Mouse (Mus musculus): ENCODE results near the gene Slc1a3.

DNA sequence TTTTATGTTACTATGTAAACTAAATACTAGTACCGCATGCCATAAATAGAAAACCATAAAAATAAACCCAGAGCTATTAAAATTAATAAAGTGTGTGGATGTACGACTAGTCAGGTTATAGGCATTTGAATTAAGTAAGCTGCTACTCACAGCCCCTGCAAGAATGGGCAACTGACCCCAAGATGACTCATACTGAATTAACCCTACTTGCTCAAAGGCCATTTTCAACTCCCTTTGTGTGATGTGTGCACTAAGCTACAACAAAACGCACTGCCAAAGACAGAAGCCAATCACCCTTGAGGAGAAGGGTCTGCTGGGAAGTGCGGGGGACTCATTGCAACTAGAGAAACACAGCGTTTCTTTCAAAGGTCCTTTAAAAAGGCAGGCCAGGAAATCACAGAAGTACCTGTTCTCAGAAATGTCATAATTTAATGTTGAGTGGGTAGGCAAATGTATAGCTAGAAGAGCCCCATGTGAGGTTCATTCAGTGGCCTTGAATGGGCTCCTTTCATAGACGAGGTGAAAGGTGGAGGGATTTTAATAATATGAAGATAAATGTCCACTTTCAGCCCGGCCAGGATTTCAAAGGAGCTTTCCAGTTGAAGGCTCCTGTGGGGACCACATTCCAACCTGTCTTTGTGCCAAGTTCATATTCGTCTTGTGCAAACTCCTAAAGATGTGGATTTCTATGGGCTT, 66.4 kb downstream of the Slc1a3 start:
- TF ChIP-seq CTCF (IDR thresholded peaks at IDR 0.05) = no peak
- no peak for TF ChIP-seq POLR2A (IDR thresholded peaks at IDR 0.05; ENCODE audit: insufficient read depth, low read depth, low read length)
- TF ChIP-seq EP300 (IDR thresholded peaks at IDR 0.05; ENCODE audit: insufficient read depth, low read depth, low read length) = no peak

Measured in heart, adult 2 months (tissue).